Mouse (Mus musculus): Measurements from ENCODE around the gene Tuba8. TPM values are rescaled to one million over a fixed set of nuclear protein-coding genes. Genes with fewer than 3 reads are reported as not detected.

The Tuba8 gene
- total and polyA plus RNA-seq, 3 experiments, result 1.4 to 1.6 TPM; not detected in 1

Other genes with a start within 250 kb of the Tuba8 start
- 19.8 and 24.7 TPM in 2 replicates for gene Mical3, start 79.7 kb upstream of the Tuba8 start, total RNA-seq (2012; rRNA removed)
- gene Mical3, start 79.7 kb upstream of the Tuba8 start, polyA plus RNA-seq (2012; ENCODE audit: insufficient read depth in 1 of 2, insufficient read length in 2 of 2, low read depth in 1 of 2, low replicate concordance in 2 of 2, missing spikeins in 1 of 2), result 100 to 1,000 TPM in 1 of 2 experiments, 10 to 100 TPM in 1; 31.4 to 125 TPM
- 5.7 and 6.9 TPM in 2 replicates for gene Pex26, start 27.0 kb upstream of the Tuba8 start, total RNA-seq (2012; rRNA removed)
- 1 to 10 TPM in 1 of 2 experiments, not detected in 1; 9.9 TPM for gene Pex26, start 27.0 kb upstream of the Tuba8 start, polyA plus RNA-seq (2012; ENCODE audit: insufficient read depth in 1 of 2, insufficient read length in 2 of 2, low read depth in 1 of 2, low replicate concordance in 2 of 2, missing spikeins in 1 of 2)
- gene Usp18, start 35.2 kb downstream of the Tuba8 start, total RNA-seq (2012; rRNA removed), result 0.39 and 0.85 TPM in 2 replicates
- gene Usp18, start 35.2 kb downstream of the Tuba8 start, polyA plus RNA-seq (2012; ENCODE audit: insufficient read depth in 1 of 2, insufficient read length in 2 of 2, low read depth in 1 of 2, low replicate concordance in 2 of 2, missing spikeins in 1 of 2), result under 1 TPM in 1 of 2 experiments, not detected in 1; 0.71 TPM
- gene Slc6a13, start 89.5 kb downstream of the Tuba8 start, total RNA-seq (2012; rRNA removed), result 1.0 and 1.4 TPM in 2 replicates
- gene Slc6a13, start 89.5 kb downstream of the Tuba8 start, polyA plus RNA-seq (2012; ENCODE audit: insufficient read depth in 1 of 2, insufficient read length in 2 of 2, low read depth in 1 of 2, low replicate concordance in 2 of 2, missing spikeins in 1 of 2), result 1 to 10 TPM in 1 of 2 experiments, not detected in 1; 1.5 TPM
- gene Slc6a12, start 132.4 kb downstream of the Tuba8 start, total RNA-seq (2012; rRNA removed), result not detected in 2 replicates
- not detected for gene Slc6a12, start 132.4 kb downstream of the Tuba8 start, polyA plus RNA-seq (2012; ENCODE audit: insufficient read depth in 1 of 2, insufficient read length in 2 of 2, low read depth in 1 of 2, low replicate concordance in 2 of 2, missing spikeins in 1 of 2)

Data from MEL (cell line).